Mouse (Mus musculus): ENCODE data around the gene Bbs9. TPM values are rescaled to one million over a fixed set of nuclear protein-coding genes. Genes with fewer than 3 reads are reported as not detected.

The Bbs9 gene
- total RNA-seq, 1 experiment = 10.3 TPM

GRCm38 (mm10) chr9:22822770-22823169 lies 347.3 kb downstream of the Bbs9 start:
- no peak overlapping the region for H3K4me3 ChIP-seq (ENCODE audit: insufficient read depth in 1 of 2, low read depth in 1 of 2, low read length in 2 of 2, poor library complexity in 1 of 2, severe bottlenecking in 1 of 2)
- no peak overlapping the region for H3K27ac ChIP-seq (ENCODE audit: insufficient read depth, low read depth, low read length, poor library complexity, severe bottlenecking)
- in situ Hi-C loops (cut with MboI; ENCODE audit: low sequenced_read_pairs in 2 of 2, unreplicated experiment in 2 of 2) = no loop called here
- H3K9me3 ChIP-seq (ENCODE audit: control insufficient read depth, insufficient read depth, low read depth, low read length) = no peaks in the 10 kb centered on the region
- H3K36me3 ChIP-seq (ENCODE audit: control insufficient read depth, insufficient read depth, low read length, poor library complexity, severe bottlenecking) = no peaks in the 10 kb centered on the region
- no peaks in the 10 kb centered on the region for H3K4me1 ChIP-seq (ENCODE audit: control insufficient read depth in 2 of 2, insufficient read depth in 2 of 2, low read length in 2 of 2, poor library complexity in 1 of 2)
- H3K9ac ChIP-seq (ENCODE audit: insufficient read depth, low read depth, low read length, poor library complexity, severe bottlenecking) = no peak overlapping the region
- DNase-seq (ENCODE audit: low read depth, low spot score) = no peak
- TF ChIP-seq CHD2 (IDR thresholded peaks at IDR 0.05; ENCODE audit: low read depth, low read length) = no peak
- TF ChIP-seq HCFC1 (IDR thresholded peaks at IDR 0.05; ENCODE audit: borderline replicate concordance, insufficient read depth, low read length) = no peak
- TF ChIP-seq MAFK (IDR thresholded peaks at IDR 0.05; ENCODE audit: insufficient read depth, low read depth, low read length) = no peak
- no peak for TF ChIP-seq ZNF384 (IDR thresholded peaks at IDR 0.05; ENCODE audit: low read depth, low read length)
- TF ChIP-seq ZC3H11A (IDR thresholded peaks at IDR 0.05; ENCODE audit: borderline replicate concordance, low read depth, low read length) = no peak

- in situ Hi-C loops (cut with MboI; ENCODE audit: low sequenced_read_pairs in 2 of 2, unreplicated experiment in 2 of 2) = no loop called here
- Histone ChIP-seq H3K9me3 (ENCODE audit: control insufficient read depth, insufficient read depth, low read depth, low read length) (no peaks in the 10 kb centered on the region), H3K4me3 (ENCODE audit: insufficient read depth in 1 of 2, low read depth in 1 of 2, low read length in 2 of 2, poor library complexity in 1 of 2, severe bottlenecking in 1 of 2) (no peak overlapping the region), H3K27ac (ENCODE audit: insufficient read depth, low read depth, low read length, poor library complexity, severe bottlenecking) (no peak overlapping the region), H3K4me1 (ENCODE audit: control insufficient read depth in 2 of 2, insufficient read depth in 2 of 2, low read length in 2 of 2, poor library complexity in 1 of 2) (no peaks in the 10 kb centered on the region), H3K36me3 (ENCODE audit: control insufficient read depth, insufficient read depth, low read length, poor library complexity, severe bottlenecking) (no peaks in the 10 kb centered on the region), H3K9ac (ENCODE audit: insufficient read depth, low read depth, low read length, poor library complexity, severe bottlenecking) (no peak overlapping the region)
- no peak for TF ChIP-seq HCFC1 (IDR thresholded peaks at IDR 0.05; ENCODE audit: borderline replicate concordance, insufficient read depth, low read length)
- TF ChIP-seq ZC3H11A (IDR thresholded peaks at IDR 0.05; ENCODE audit: borderline replicate concordance, low read depth, low read length) = no peak
- no peak for TF ChIP-seq ZNF384 (IDR thresholded peaks at IDR 0.05; ENCODE audit: low read depth, low read length)
- no peak for TF ChIP-seq MAFK (IDR thresholded peaks at IDR 0.05; ENCODE audit: insufficient read depth, low read depth, low read length)
- no peak for TF ChIP-seq CHD2 (IDR thresholded peaks at IDR 0.05; ENCODE audit: low read depth, low read length)
- no peak for DNase-seq (ENCODE audit: low read depth, low spot score)
These were observed 348.3 kb downstream of the Bbs9 start for GRCm38 (mm10) chr9:22823856-22824255.

- no peaks in the 10 kb centered on the region for H3K9me3 ChIP-seq (ENCODE audit: control insufficient read depth, insufficient read depth, low read depth, low read length)
These were observed 349.4 kb downstream of the Bbs9 start for GRCm38 (mm10) chr9:22824910-22825309.

GRCm38 (mm10) chr9:22826571-22826990 lies 351.1 kb downstream of the Bbs9 start:
- in situ Hi-C loops (cut with MboI; ENCODE audit: low sequenced_read_pairs in 2 of 2, unreplicated experiment in 2 of 2) = no loop called here
- Histone ChIP-seq H3K36me3 (ENCODE audit: control insufficient read depth, insufficient read depth, low read length, poor library complexity, severe bottlenecking) (no peaks in the 10 kb centered on the region), H3K9me3 (ENCODE audit: control insufficient read depth, insufficient read depth, low read depth, low read length) (no peaks in the 10 kb centered on the region), H3K9ac (ENCODE audit: insufficient read depth, low read depth, low read length, poor library complexity, severe bottlenecking) (no peak overlapping the region), H3K27ac (ENCODE audit: insufficient read depth, low read depth, low read length, poor library complexity, severe bottlenecking) (no peak overlapping the region), H3K4me3 (ENCODE audit: insufficient read depth in 1 of 2, low read depth in 1 of 2, low read length in 2 of 2, poor library complexity in 1 of 2, severe bottlenecking in 1 of 2) (no peak overlapping the region), H3K4me1 (ENCODE audit: control insufficient read depth in 2 of 2, insufficient read depth in 2 of 2, low read length in 2 of 2, poor library complexity in 1 of 2) (no peaks in the 10 kb centered on the region)
- DNase-seq (ENCODE audit: low read depth, low spot score) = no peak
- TF ChIP-seq ZC3H11A (IDR thresholded peaks at IDR 0.05; ENCODE audit: borderline replicate concordance, low read depth, low read length) (no peak), CHD2 (IDR thresholded peaks at IDR 0.05; ENCODE audit: low read depth, low read length) (no peak), HCFC1 (IDR thresholded peaks at IDR 0.05; ENCODE audit: borderline replicate concordance, insufficient read depth, low read length) (no peak)

More at GRCm38 (mm10) chr9:22824910-22825309, 349.4 kb downstream of the Bbs9 start:
- no peaks in the 10 kb centered on the region for H3K4me1 ChIP-seq (ENCODE audit: control insufficient read depth in 2 of 2, insufficient read depth in 2 of 2, low read length in 2 of 2, poor library complexity in 1 of 2)
- H3K36me3 ChIP-seq (ENCODE audit: control insufficient read depth, insufficient read depth, low read length, poor library complexity, severe bottlenecking) = no peaks in the 10 kb centered on the region
- no peak overlapping the region for H3K27ac ChIP-seq (ENCODE audit: insufficient read depth, low read depth, low read length, poor library complexity, severe bottlenecking)
- DNase-seq (ENCODE audit: low read depth, low spot score) = no peak
- TF ChIP-seq ZNF384 (IDR thresholded peaks at IDR 0.05; ENCODE audit: low read depth, low read length) (no peak), MAFK (IDR thresholded peaks at IDR 0.05; ENCODE audit: insufficient read depth, low read depth, low read length) (no peak), HCFC1 (IDR thresholded peaks at IDR 0.05; ENCODE audit: borderline replicate concordance, insufficient read depth, low read length) (no peak), CHD2 (IDR thresholded peaks at IDR 0.05; ENCODE audit: low read depth, low read length) (no peak), ZC3H11A (IDR thresholded peaks at IDR 0.05; ENCODE audit: borderline replicate concordance, low read depth, low read length) (no peak)
- no peak overlapping the region for H3K4me3 ChIP-seq (ENCODE audit: insufficient read depth in 1 of 2, low read depth in 1 of 2, low read length in 2 of 2, poor library complexity in 1 of 2, severe bottlenecking in 1 of 2)
- no peak overlapping the region for H3K9ac ChIP-seq (ENCODE audit: insufficient read depth, low read depth, low read length, poor library complexity, severe bottlenecking)
- in situ Hi-C loops (cut with MboI; ENCODE audit: low sequenced_read_pairs in 2 of 2, unreplicated experiment in 2 of 2) = no loop called here

- Histone ChIP-seq H3K27ac (ENCODE audit: insufficient read depth, low read depth, low read length, poor library complexity, severe bottlenecking) (no peak overlapping the region), H3K4me1 (ENCODE audit: control insufficient read depth in 2 of 2, insufficient read depth in 2 of 2, low read length in 2 of 2, poor library complexity in 1 of 2) (no peaks in the 10 kb centered on the region), H3K9ac (ENCODE audit: insufficient read depth, low read depth, low read length, poor library complexity, severe bottlenecking) (no peak overlapping the region), H3K4me3 (ENCODE audit: insufficient read depth in 1 of 2, low read depth in 1 of 2, low read length in 2 of 2, poor library complexity in 1 of 2, severe bottlenecking in 1 of 2) (no peak overlapping the region), H3K9me3 (ENCODE audit: control insufficient read depth, insufficient read depth, low read depth, low read length) (no peaks in the 10 kb centered on the region), H3K36me3 (ENCODE audit: control insufficient read depth, insufficient read depth, low read length, poor library complexity, severe bottlenecking) (no peaks in the 10 kb centered on the region)
- in situ Hi-C loops (cut with MboI; ENCODE audit: low sequenced_read_pairs in 2 of 2, unreplicated experiment in 2 of 2) = no loop called here
- DNase-seq (ENCODE audit: low read depth, low spot score) = no peak
- TF ChIP-seq ZNF384 (IDR thresholded peaks at IDR 0.05; ENCODE audit: low read depth, low read length) (no peak), ZC3H11A (IDR thresholded peaks at IDR 0.05; ENCODE audit: borderline replicate concordance, low read depth, low read length) (no peak), MAFK (IDR thresholded peaks at IDR 0.05; ENCODE audit: insufficient read depth, low read depth, low read length) (no peak), HCFC1 (IDR thresholded peaks at IDR 0.05; ENCODE audit: borderline replicate concordance, insufficient read depth, low read length) (no peak), CHD2 (IDR thresholded peaks at IDR 0.05; ENCODE audit: low read depth, low read length) (no peak)
These were observed 351.8 kb downstream of the Bbs9 start for GRCm38 (mm10) chr9:22827176-22827770.

All from ES-E14 (cell line).